Mouse (Mus musculus) E14TG2a.4 (cell line): ENCODE data around the gene Lrrc28.

ENCODE experiments used
- H3K27me3 ChIP-seq: 2 replicates; pipeline ENCODE4 v1.6.1; 2014; ENCODE audit warnings: low read length, control low read depth; ENCODE audit not compliant: insufficient read depth
- H3K36me3 ChIP-seq: 2 replicates; pipeline ENCODE4 v1.6.1; 2014; ENCODE audit warnings: low read length, control low read depth; ENCODE audit not compliant: insufficient read depth
- H3K4me1 ChIP-seq: replicated peaks from 2 replicates; pipeline ENCODE4 v1.6.1; 2014; ENCODE audit warnings: low read depth, low read length, control low read depth
- H3K4me3 ChIP-seq: replicated peaks from 2 replicates; pipeline ENCODE4 v1.5.1; 2014; ENCODE audit warnings: mild to moderate bottlenecking, low read length
- H3K9me3 ChIP-seq: 2 replicates; pipeline ENCODE4 v1.6.1; 2014; ENCODE audit warnings: low read length, control low read depth
- CTCF ChIP-seq: conservative IDR thresholded peaks from 2 replicates; pipeline ENCODE4 v1.5.1; 2014; ENCODE audit warnings: low read length
- NANOG ChIP-seq: IDR thresholded peaks from 2 replicates; pipeline ENCODE4 v1.6.1; 2014; ENCODE audit warnings: borderline replicate concordance, low read length, mixed read lengths
- POU5F1 ChIP-seq: IDR thresholded peaks from 2 replicates; pipeline ENCODE4 v1.6.1; 2014; ENCODE audit warnings: low read length, borderline replicate concordance

The Lrrc28 gene

GRCm38 (mm10) chr7:67548599-67549041, 96.4 kb downstream of the Lrrc28 start:
- H3K4me1 ChIP-seq = no peaks in the 10 kb centered on the region
- H3K36me3 ChIP-seq = no peaks in the 10 kb centered on the region
- no peak for TF ChIP-seq CTCF
- TF ChIP-seq POU5F1 = no peak
- TF ChIP-seq NANOG = no peak
- no peaks in the 10 kb centered on the region for H3K27me3 ChIP-seq
- H3K4me3 ChIP-seq = no peak overlapping the region
- H3K9me3 ChIP-seq = no peaks in the 10 kb centered on the region

- no peaks in the 10 kb centered on the region for H3K27me3 ChIP-seq
- H3K4me3 ChIP-seq = no peak overlapping the region
- no peaks in the 10 kb centered on the region for H3K4me1 ChIP-seq
- H3K9me3 ChIP-seq = no peaks in the 10 kb centered on the region
- TF ChIP-seq NANOG = no peak
- TF ChIP-seq CTCF = no peak
- no peaks in the 10 kb centered on the region for H3K36me3 ChIP-seq
Measured at GRCm38 (mm10) chr7:67546282-67546681, 98.8 kb downstream of the Lrrc28 start.

GRCm38 (mm10) chr7:67544586-67544985, 100.5 kb downstream of the Lrrc28 start:
- TF ChIP-seq NANOG (no peak), POU5F1 (no peak), CTCF (no peak)
- no peaks in the 10 kb centered on the region for H3K9me3 ChIP-seq
- H3K36me3 ChIP-seq = no peaks in the 10 kb centered on the region
- no peak overlapping the region for H3K4me3 ChIP-seq
- no peaks in the 10 kb centered on the region for H3K27me3 ChIP-seq
- H3K4me1 ChIP-seq = no peaks in the 10 kb centered on the region

- no peak for TF ChIP-seq CTCF
- TF ChIP-seq NANOG = no peak
- TF ChIP-seq POU5F1 = no peak
- Histone ChIP-seq H3K4me3 (no peak overlapping the region), H3K36me3 (no peaks in the 10 kb centered on the region), H3K27me3 (no peaks in the 10 kb centered on the region), H3K9me3 (no peaks in the 10 kb centered on the region), H3K4me1 (no peaks in the 10 kb centered on the region)
Measured at GRCm38 (mm10) chr7:67543641-67544040, 101.4 kb downstream of the Lrrc28 start.

GRCm38 (mm10) chr7:67536588-67537372, 108.3 kb downstream of the Lrrc28 start:
- H3K4me1 ChIP-seq = 0 out of 2 replicates have a peak, but pooled peaks cover 8% of the 10 kb centered on the region
- no peaks in the 10 kb centered on the region for H3K9me3 ChIP-seq
- H3K4me3 ChIP-seq = no peak overlapping the region
- H3K36me3 ChIP-seq = no peaks in the 10 kb centered on the region
- H3K27me3 ChIP-seq = no peaks in the 10 kb centered on the region
- TF ChIP-seq CTCF (no peak), POU5F1 (no peak), NANOG (no peak)

DNA sequence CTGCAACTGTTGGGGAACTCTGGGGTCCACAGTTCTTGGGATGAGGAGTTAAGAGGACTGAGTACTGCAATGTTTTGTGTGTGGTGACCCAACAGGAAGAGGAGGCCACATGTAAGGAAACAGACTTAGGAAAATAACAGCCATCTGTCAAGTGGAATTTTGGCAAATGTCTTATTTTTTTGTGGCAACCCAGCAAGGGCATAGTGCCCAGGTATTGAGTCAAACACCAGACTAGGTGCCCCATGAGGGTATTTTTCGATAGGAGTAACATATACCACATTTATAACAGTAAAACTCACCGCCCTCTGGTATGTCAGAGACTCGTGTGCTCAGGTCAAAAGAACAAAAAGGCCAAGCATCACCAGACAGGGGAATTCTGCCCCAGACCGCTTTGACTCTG, 109.1 kb downstream of the Lrrc28 start:
- no peaks in the 10 kb centered on the region for H3K27me3 ChIP-seq
- no peaks in the 10 kb centered on the region for H3K9me3 ChIP-seq

DNA sequence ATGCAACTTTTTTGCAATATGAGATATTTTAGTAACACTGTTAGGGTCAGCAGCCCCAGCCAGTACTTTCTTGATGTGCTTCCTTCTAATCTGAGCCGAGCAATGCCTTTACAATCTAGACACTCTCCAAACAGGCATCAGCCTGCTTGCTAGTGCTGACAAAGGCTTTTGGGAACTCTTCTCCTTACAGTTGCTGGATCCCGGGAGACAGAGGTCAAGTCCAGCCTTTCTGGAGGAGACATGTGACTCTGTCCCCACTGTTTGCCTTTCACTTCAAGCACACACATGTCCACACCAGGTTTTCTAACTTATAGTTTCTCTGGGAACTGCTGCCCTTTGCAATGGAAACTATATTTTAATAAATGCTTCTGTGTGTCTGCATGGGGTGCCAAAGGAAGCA, 114.1 kb downstream of the Lrrc28 start:
- no peaks in the 10 kb centered on the region for H3K27me3 ChIP-seq
- TF ChIP-seq CTCF (no peak), POU5F1 (no peak), NANOG (no peak)
- H3K9me3 ChIP-seq = no peaks in the 10 kb centered on the region
- H3K4me1 ChIP-seq = peaks cover 18% of the 10 kb centered on the region
- no peaks in the 10 kb centered on the region for H3K36me3 ChIP-seq
- no peak overlapping the region for H3K4me3 ChIP-seq

More for the DNA sequence above, 109.1 kb downstream of the Lrrc28 start:
- no peaks in the 10 kb centered on the region for H3K36me3 ChIP-seq
- H3K4me3 ChIP-seq = no peak overlapping the region
- H3K4me1 ChIP-seq = 0 out of 2 replicates have a peak, but pooled peaks cover 8% of the 10 kb centered on the region
- TF ChIP-seq CTCF (no peak), POU5F1 (no peak), NANOG (no peak)

- no peaks in the 10 kb centered on the region for H3K9me3 ChIP-seq
- H3K4me1 ChIP-seq = peaks cover 13% of the 10 kb centered on the region
- no peaks in the 10 kb centered on the region for H3K36me3 ChIP-seq
- no peak overlapping the region for H3K4me3 ChIP-seq
- no peaks in the 10 kb centered on the region for H3K27me3 ChIP-seq
- no peak for TF ChIP-seq CTCF
- TF ChIP-seq POU5F1 = no peak
- TF ChIP-seq NANOG = no peak
Measured at GRCm38 (mm10) chr7:67529381-67529780, 115.7 kb downstream of the Lrrc28 start.
